Mouse (Mus musculus) inflammation-experienced regulatory T-cells, adult 6 months (primary cell): ENCODE data around the gene Zfp950. TPM values are rescaled to one million over a fixed set of nuclear protein-coding genes. Genes with fewer than 3 reads are reported as not detected.
"Not testable (repeated sequence)": the region's sequence is repeated elsewhere in the genome, so short reads cannot be mapped to it uniquely, and the experiment has no call there.

Experiments used
- ATAC-seq: one replicate; pipeline ENCODE4 v1.8.0; 2017
- polyA plus RNA-seq, 3 experiments: library from polyadenylated mRNA; unstranded; fragments of 100-300 nt; shearing (Covaris generic); gene quantifications; one replicate each; pipeline ENCODE4 v1.2.1; 2017

The Zfp950 gene
- 10 to 100 TPM; 32.9 to 62.0 (median 54.8) TPM for polyA plus RNA-seq

GRCm38 (mm10) chr19:61140342-61141206, at the start of gene Zfp950:
Gene Zfp950 (minus strand): TSS chr19:61140840.
- ATAC-seq: peak; percentile 99

GRCm38 (mm10) chr19:61183590-61183989, 43.0 kb upstream of the Zfp950 start, which contains the start of gene Gm6020:
Gene Gm6020 (plus strand): TSS chr19:61183890.
- not testable (repeated sequence) for ATAC-seq

- ATAC-seq: no peak
These were observed 35.2 kb upstream of the Zfp950 start, which contains the start of gene Gm7102 for GRCm38 (mm10) chr19:61175756-61176324. Gene Gm7102 (minus strand): TSS chr19:61176309.

- peak; percentile 68 for ATAC-seq
These were observed 11.2 kb upstream of the Zfp950 start for GRCm38 (mm10) chr19:61151701-61152420.

- peak; percentile 82 for ATAC-seq
These were observed 10.7 kb upstream of the Zfp950 start for GRCm38 (mm10) chr19:61151372-61151700.

- no peak for ATAC-seq
These were observed 659 bp upstream of the Zfp950 start for GRCm38 (mm10) chr19:61141299-61141698.

- no peak for ATAC-seq
These were observed 2.0 kb downstream of the Zfp950 start for GRCm38 (mm10) chr19:61138655-61139054.

- ATAC-seq: no peak
These were observed 9.5 kb downstream of the Zfp950 start for GRCm38 (mm10) chr19:61131096-61131495.

- ATAC-seq: no peak
These were observed 30.5 kb downstream of the Zfp950 start for GRCm38 (mm10) chr19:61110184-61110583.

GRCm38 (mm10) chr19:61097764-61098163, 42.9 kb downstream of the Zfp950 start:
- peak; percentile 70 for ATAC-seq

- no peak for ATAC-seq
These were observed 43.9 kb downstream of the Zfp950 start for GRCm38 (mm10) chr19:61096776-61097175.

- no peak for ATAC-seq
These were observed 50.1 kb downstream of the Zfp950 start for GRCm38 (mm10) chr19:61090541-61090940.

- ATAC-seq: no peak
These were observed 51.6 kb downstream of the Zfp950 start for GRCm38 (mm10) chr19:61089001-61089400.

GRCm38 (mm10) chr19:61087781-61088180, 52.9 kb downstream of the Zfp950 start:
- no peak for ATAC-seq

- no peak for ATAC-seq
These were observed 55.4 kb downstream of the Zfp950 start for GRCm38 (mm10) chr19:61085217-61085616.

GRCm38 (mm10) chr19:61084149-61084940, 56.3 kb downstream of the Zfp950 start:
- peak; percentile 92 for ATAC-seq

GRCm38 (mm10) chr19:61083006-61083405, 57.6 kb downstream of the Zfp950 start:
- no peak for ATAC-seq

- ATAC-seq: no peak
These were observed 60.3 kb downstream of the Zfp950 start for GRCm38 (mm10) chr19:61080251-61080749.

GRCm38 (mm10) chr19:61078622-61079021, 62.0 kb downstream of the Zfp950 start:
- ATAC-seq: no peak

- ATAC-seq: no peak
These were observed 75.6 kb downstream of the Zfp950 start for GRCm38 (mm10) chr19:61065011-61065410.

- no peak for ATAC-seq
These were observed 76.3 kb downstream of the Zfp950 start for GRCm38 (mm10) chr19:61064386-61064785.

- ATAC-seq: no peak
These were observed 83.1 kb downstream of the Zfp950 start for GRCm38 (mm10) chr19:61057581-61057980.
